Mouse (Mus musculus) thymus, adult 2 months (tissue): ENCODE results near the gene Hs3st3a1. TPM values are rescaled to one million over a fixed set of nuclear protein-coding genes. Genes with fewer than 3 reads are reported as not detected.

Experiments used
- DNase-seq: peaks from one replicate; pipeline ENCODE4 v3.0.0; 2021
- H3K27ac ChIP-seq: fragments of 200-500 bp; 2 replicates; pipeline ENCODE4 v1.5.1; 2012; ENCODE audit warnings: low read length, control low read depth; ENCODE audit not compliant: control insufficient read depth, insufficient read depth
- H3K27me3 ChIP-seq: fragments of 200-500 bp; 2 replicates; pipeline ENCODE4 v1.6.1; 2012; ENCODE audit warnings: mild to moderate bottlenecking, low read length, moderate library complexity, mixed read lengths; ENCODE audit not compliant: control insufficient read depth, insufficient read depth
- H3K36me3 ChIP-seq: fragments of 200-500 bp; 2 replicates; pipeline ENCODE4 v1.6.1; 2012; ENCODE audit warnings: mild to moderate bottlenecking, low read length, moderate library complexity; ENCODE audit not compliant: control insufficient read depth, insufficient read depth
- H3K4me1 ChIP-seq: fragments of 200-500 bp; replicated peaks from 2 replicates; pipeline ENCODE4 v1.6.1; 2012; ENCODE audit warnings: low read length; ENCODE audit not compliant: control insufficient read depth, insufficient read depth
- H3K4me3 ChIP-seq: fragments of 200-500 bp; 2 replicates; pipeline ENCODE4 v1.5.1; 2012; ENCODE audit warnings: mild to moderate bottlenecking, low read length, control low read depth, moderate library complexity; ENCODE audit not compliant: control insufficient read depth, insufficient read depth
- CTCF ChIP-seq: fragments of 200-500 bp; IDR thresholded peaks from 2 replicates; pipeline ENCODE4 v1.5.1; 2012; ENCODE audit warnings: mild to moderate bottlenecking, control low read depth, low read length, moderate library complexity, borderline replicate concordance; ENCODE audit not compliant: control insufficient read depth, poor library complexity, insufficient read depth; ENCODE audit errors: extremely low read depth
- POLR2A ChIP-seq: fragments of 200-500 bp; IDR thresholded peaks from 2 replicates; pipeline ENCODE4 v1.6.1; 2012; ENCODE audit warnings: mild to moderate bottlenecking, low read length, control low read depth, moderate library complexity; ENCODE audit not compliant: control insufficient read depth, poor library complexity, insufficient read depth; ENCODE audit errors: extremely low read depth
- WGBS: fragments of 180-500 bp; shearing (Covaris S2); methylation state at CpG from one replicate; pipeline ENCODE4 v1.1.7; 2018; 5-methylcytosine and 5-hydroxymethylcytosine counted together
- polyA plus RNA-seq: library from polyadenylated mRNA; depleted of rRNA; stranded (reverse); fragments of >200 nt; gene quantifications from 2 replicates; pipeline ENCODE4 v1.2.3, GENCODE M21; 2012

The Hs3st3a1 gene
- polyA plus RNA-seq, 1 experiment, result 0.89 TPM

DNA sequence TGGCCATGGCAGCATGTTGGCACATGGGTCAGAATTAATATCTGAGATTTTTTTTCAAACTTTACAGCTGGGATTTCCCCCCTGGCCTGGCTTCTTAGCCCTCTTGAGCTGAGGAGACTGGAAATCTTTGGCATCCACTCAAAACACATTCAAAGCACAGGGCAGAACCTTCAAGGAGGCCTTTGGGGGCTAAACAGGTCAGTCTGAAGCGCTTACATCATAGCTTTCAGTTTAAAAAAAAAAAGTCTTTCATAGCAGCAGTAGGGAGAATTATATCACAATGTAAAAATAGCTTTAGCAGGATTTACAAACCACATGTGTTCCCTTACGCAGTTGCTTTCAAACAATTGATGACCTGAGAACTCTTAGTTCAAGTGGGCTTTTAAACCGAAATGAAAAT lies 46.3 kb downstream of the Hs3st3a1 start:
- Histone ChIP-seq H3K36me3 (no peaks in the 10 kb centered on the region), H3K27me3 (no peaks in the 10 kb centered on the region), H3K27ac (no peak overlapping the region), H3K4me1 (no peaks in the 10 kb centered on the region), H3K4me3 (no peak overlapping the region)
- no peak for TF ChIP-seq POLR2A
- TF ChIP-seq CTCF, result no peak
- 78% methylated on average over 3 of the region's 3 CpGs for WGBS
- DNase-seq, result no peak

GRCm38 (mm10) chr11:64489587-64490433 lies 54.7 kb downstream of the Hs3st3a1 start:
- no peak overlapping the region for H3K4me3 ChIP-seq
- H3K27me3 ChIP-seq, result no peaks in the 10 kb centered on the region
- no peak overlapping the region for H3K27ac ChIP-seq
- WGBS, result 82% methylated on average over 9 of the region's 9 CpGs
- no peaks in the 10 kb centered on the region for H3K36me3 ChIP-seq
- no peaks in the 10 kb centered on the region for H3K4me1 ChIP-seq
- DNase-seq, result no peak
- TF ChIP-seq CTCF, result no peak
- TF ChIP-seq POLR2A, result no peak

GRCm38 (mm10) chr11:64494448-64494847 lies 59.3 kb downstream of the Hs3st3a1 start:
- no peak for DNase-seq
- no peak overlapping the region for H3K27ac ChIP-seq
- no peaks in the 10 kb centered on the region for H3K36me3 ChIP-seq
- H3K4me1 ChIP-seq, result no peaks in the 10 kb centered on the region
- no peaks in the 10 kb centered on the region for H3K27me3 ChIP-seq
- WGBS, result 91% methylated on average over 2 of the region's 2 CpGs
- no peak overlapping the region for H3K4me3 ChIP-seq
- no peak for TF ChIP-seq CTCF
- no peak for TF ChIP-seq POLR2A

- Histone ChIP-seq H3K27ac (no peak overlapping the region), H3K4me3 (no peak overlapping the region), H3K4me1 (no peaks in the 10 kb centered on the region), H3K27me3 (no peaks in the 10 kb centered on the region), H3K36me3 (no peaks in the 10 kb centered on the region)
- DNase-seq, result no peak
- TF ChIP-seq CTCF (no peak), POLR2A (no peak)
- WGBS, result 29% methylated on average over 3 of the region's 3 CpGs
Measured at GRCm38 (mm10) chr11:64495935-64496334, 60.8 kb downstream of the Hs3st3a1 start.

DNA sequence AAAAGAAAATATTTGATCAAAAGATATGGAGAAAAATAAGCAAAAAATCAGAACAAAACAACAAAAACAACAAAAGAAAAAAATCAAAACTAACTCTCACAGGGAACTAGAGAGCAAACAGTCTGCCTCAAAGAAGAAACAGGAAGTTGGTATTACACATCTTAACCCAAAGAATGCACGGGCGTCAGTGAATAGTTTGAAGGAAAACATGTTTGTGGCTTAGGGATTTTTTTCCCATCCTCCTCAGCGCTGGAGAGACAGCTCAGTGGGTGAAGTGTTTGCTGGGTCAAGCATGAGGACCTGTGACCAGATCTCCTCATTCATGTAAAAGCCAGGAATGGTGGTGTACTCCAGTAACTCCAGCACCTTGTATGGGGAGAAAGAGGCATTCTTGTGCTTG lies 61.5 kb downstream of the Hs3st3a1 start:
- Histone ChIP-seq H3K27ac (no peak overlapping the region), H3K4me3 (no peak overlapping the region), H3K4me1 (no peaks in the 10 kb centered on the region), H3K27me3 (no peaks in the 10 kb centered on the region), H3K36me3 (no peaks in the 10 kb centered on the region)
- TF ChIP-seq POLR2A, result no peak
- TF ChIP-seq CTCF, result no peak
- WGBS, result 4% methylated on average over 3 of the region's 3 CpGs
- no peak for DNase-seq

- no peak overlapping the region for H3K4me3 ChIP-seq
- no peaks in the 10 kb centered on the region for H3K27me3 ChIP-seq
- WGBS, result 92% methylated on average over 5 of the region's 5 CpGs
- TF ChIP-seq CTCF, result no peak
- no peak for TF ChIP-seq POLR2A
- H3K36me3 ChIP-seq, result no peaks in the 10 kb centered on the region
- no peak overlapping the region for H3K27ac ChIP-seq
- no peaks in the 10 kb centered on the region for H3K4me1 ChIP-seq
- DNase-seq, result no peak
Measured at GRCm38 (mm10) chr11:64500536-64501112, 65.5 kb downstream of the Hs3st3a1 start.
